Mouse (Mus musculus) testis, adult 2 months (tissue): Measurements from ENCODE around the gene Gpr55.

ENCODE experiments used
- CTCF ChIP-seq: fragments of 200-500 bp; IDR thresholded peaks from 2 replicates; pipeline ENCODE4 v1.5.1; 2012; ENCODE audit warnings: low read depth, mild to moderate bottlenecking, inconsistent platforms, low read length, moderate library complexity; ENCODE audit not compliant: control insufficient read depth, insufficient read depth, insufficient replicate concordance
- POLR2A ChIP-seq: fragments of 200-500 bp; IDR thresholded peaks from 2 replicates; pipeline ENCODE4 v1.6.1; 2012; ENCODE audit warnings: low read depth, mild to moderate bottlenecking, inconsistent platforms, low read length, moderate library complexity; ENCODE audit not compliant: control insufficient read depth

DNA sequence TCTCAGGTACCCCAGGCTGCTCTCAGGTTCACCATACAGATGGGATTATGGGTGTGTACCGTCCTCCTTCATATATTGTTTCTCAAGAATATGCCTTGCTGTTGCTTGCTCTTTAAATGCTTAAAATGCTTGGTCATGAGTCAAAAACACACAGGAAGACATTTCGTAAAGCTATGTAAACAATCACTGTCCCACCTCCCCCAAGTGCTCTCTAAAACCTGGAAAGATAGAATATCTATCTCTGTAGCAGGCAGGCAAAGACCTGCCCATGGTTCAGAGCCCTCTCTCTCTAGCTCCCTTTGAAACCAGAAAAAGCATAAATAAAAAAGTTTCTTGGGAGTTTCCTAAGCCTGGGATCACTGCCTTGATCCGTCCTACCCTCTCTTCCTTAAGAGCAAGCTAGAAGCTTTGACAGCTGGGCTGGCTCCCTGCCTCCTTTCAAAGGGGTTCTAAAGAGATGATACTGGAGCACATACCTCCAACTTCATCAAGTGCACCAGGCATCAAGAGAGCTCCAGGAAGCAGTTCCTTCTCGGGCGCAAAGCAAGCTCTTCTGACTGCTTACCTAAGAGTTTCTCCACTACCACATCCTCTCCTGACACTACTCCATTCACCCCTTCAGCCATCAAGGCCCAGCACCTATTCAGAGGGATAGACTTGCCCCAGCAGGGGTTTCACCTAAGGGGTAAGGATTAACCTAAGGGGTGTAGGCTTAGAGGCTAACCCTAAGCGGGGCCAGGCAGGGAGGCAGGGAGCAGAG is 1.5 kb downstream of the Gpr55 start:
- no peak for TF ChIP-seq CTCF
- TF ChIP-seq POLR2A: no peak
